Mouse (Mus musculus) cerebellum, adult 2 months (tissue): ENCODE results near the gene Rb1. TPM values are rescaled to one million over a fixed set of nuclear protein-coding genes. Genes with fewer than 3 reads are reported as not detected.

Experiments used
- DNase-seq, 2 experiments: peaks; one replicate each; pipeline ENCODE4 v3.0.0; 2021
- H3K27ac ChIP-seq: fragments of 200-500 bp; 2 replicates; pipeline ENCODE4 v1.5.1; 2012; ENCODE audit warnings: low read length, control low read depth, inconsistent platforms; ENCODE audit not compliant: insufficient read depth
- H3K27me3 ChIP-seq: fragments of 200-500 bp; 2 replicates; pipeline ENCODE4 v1.6.1; 2012; ENCODE audit warnings: inconsistent platforms, mild to moderate bottlenecking, low read length, moderate library complexity; ENCODE audit not compliant: control insufficient read depth, insufficient read depth
- H3K4me1 ChIP-seq: fragments of 200-500 bp; 2 replicates; pipeline ENCODE4 v1.6.1; 2011; ENCODE audit warnings: low read length; ENCODE audit not compliant: control insufficient read depth, insufficient read depth
- H3K4me3 ChIP-seq: fragments of 200-500 bp; replicated peaks from 2 replicates; pipeline ENCODE3; 2011; ENCODE audit warnings: mild to moderate bottlenecking, low read depth, low read length, control low read depth; ENCODE audit not compliant: insufficient read depth
- CTCF ChIP-seq: fragments of 200-500 bp; IDR thresholded peaks from 2 replicates; pipeline ENCODE4 v1.5.1; 2011; ENCODE audit warnings: low read depth, mild to moderate bottlenecking, control low read depth, low read length, moderate library complexity, borderline replicate concordance; ENCODE audit not compliant: insufficient read depth
- POLR2A ChIP-seq: fragments of 200-500 bp; IDR thresholded peaks from 2 replicates; pipeline ENCODE4 v1.6.1; 2011; ENCODE audit warnings: low read length, control low read depth, borderline replicate concordance; ENCODE audit not compliant: insufficient read depth
- whole genome bisulfite sequencing: fragments of 180-500 bp; shearing (Covaris S2); methylation state at CpG from one replicate; pipeline ENCODE4 v1.1.7; 2018; 5-methylcytosine and 5-hydroxymethylcytosine counted together
- polyA plus RNA-seq: library from polyadenylated mRNA; depleted of rRNA; stranded (reverse); fragments of >200 nt; gene quantifications from 2 replicates; pipeline ENCODE4 v1.2.3, GENCODE M21; 2012

The Rb1 gene
- polyA plus RNA-seq, 1 experiment, result 21.2 TPM

GRCm38 (mm10) chr14:73331386-73331785 is 5.8 kb upstream of the Rb1 start:
- no peaks in the 10 kb centered on the region for H3K4me1 ChIP-seq
- no peak overlapping the region for H3K4me3 ChIP-seq
- DNase-seq, result no peak
- H3K27ac ChIP-seq, result no peak overlapping the region
- H3K27me3 ChIP-seq, result no peaks in the 10 kb centered on the region
- TF ChIP-seq CTCF (no peak), POLR2A (no peak)
- 91% methylated on average over 4 of the region's 4 CpGs for WGBS

GRCm38 (mm10) chr14:73329871-73330270 is 4.2 kb upstream of the Rb1 start:
- DNase-seq, result no peak
- no peaks in the 10 kb centered on the region for H3K4me1 ChIP-seq
- WGBS, result 84% methylated on average over 2 of the region's 2 CpGs
- no peak overlapping the region for H3K4me3 ChIP-seq
- no peak for TF ChIP-seq POLR2A
- no peak for TF ChIP-seq CTCF
- no peak overlapping the region for H3K27ac ChIP-seq
- no peaks in the 10 kb centered on the region for H3K27me3 ChIP-seq

- Histone ChIP-seq H3K4me1 (no peaks in the 10 kb centered on the region), H3K27ac (peak overlapping the region; percentile 32), H3K4me3 (peak overlapping the region; percentile 67), H3K27me3 (no peaks in the 10 kb centered on the region)
- TF ChIP-seq CTCF (no peak), POLR2A (no peak)
- WGBS, result 5% methylated on average over 8 of the region's 8 CpGs
- no peak for DNase-seq
Observed at GRCm38 (mm10) chr14:73326511-73326910, 889 bp upstream of the Rb1 start.

- Histone ChIP-seq H3K27me3 (no peaks in the 10 kb centered on the region), H3K4me3 (peak overlapping the region; percentile 67), H3K27ac (peak overlapping the region; percentile 32), H3K4me1 (no peaks in the 10 kb centered on the region)
- TF ChIP-seq POLR2A (no peak), CTCF (no peak)
- WGBS, result under 1% methylated on average over 54 of the region's 55 CpGs
- peak; percentile 64 to 71 for DNase-seq
Observed at GRCm38 (mm10) chr14:73324634-73325455, 777 bp downstream of the Rb1 start.

- 55% methylated on average over 2 of the region's 2 CpGs for WGBS
Observed at GRCm38 (mm10) chr14:73323965-73324364, 1.7 kb downstream of the Rb1 start.

GRCm38 (mm10) chr14:73322142-73322541 is 3.5 kb downstream of the Rb1 start:
- H3K4me3 ChIP-seq, result no peak overlapping the region
- no peak for DNase-seq
- no peaks in the 10 kb centered on the region for H3K4me1 ChIP-seq
- TF ChIP-seq CTCF (no peak), POLR2A (no peak)
- no peaks in the 10 kb centered on the region for H3K27me3 ChIP-seq
- WGBS, result 73% methylated on average over 3 of the region's 3 CpGs
- H3K27ac ChIP-seq, result no peak overlapping the region

More at GRCm38 (mm10) chr14:73323965-73324364, 1.7 kb downstream of the Rb1 start:
- no peak for DNase-seq
- H3K4me3 ChIP-seq, result no peak overlapping the region
- H3K27ac ChIP-seq, result no peak overlapping the region
- H3K27me3 ChIP-seq, result no peaks in the 10 kb centered on the region
- no peaks in the 10 kb centered on the region for H3K4me1 ChIP-seq
- TF ChIP-seq POLR2A (no peak), CTCF (no peak)

GRCm38 (mm10) chr14:73316933-73317332 is 8.7 kb downstream of the Rb1 start:
- H3K27me3 ChIP-seq, result no peaks in the 10 kb centered on the region
- H3K27ac ChIP-seq, result no peak overlapping the region
- TF ChIP-seq POLR2A, result no peak
- TF ChIP-seq CTCF, result no peak
- DNase-seq, result no peak
- H3K4me1 ChIP-seq, result peaks cover 9% of the 10 kb centered on the region
- no peak overlapping the region for H3K4me3 ChIP-seq

GRCm38 (mm10) chr14:73313864-73314263 is 11.8 kb downstream of the Rb1 start:
- Histone ChIP-seq H3K4me3 (no peak overlapping the region), H3K4me1 (peaks cover 9% of the 10 kb centered on the region), H3K27me3 (no peaks in the 10 kb centered on the region), H3K27ac (no peak overlapping the region)
- WGBS, result 92% methylated on average over 4 of the region's 4 CpGs
- TF ChIP-seq POLR2A, result no peak
- no peak for TF ChIP-seq CTCF
- no peak for DNase-seq
